Mouse (Mus musculus) 3134 (cell line): ENCODE data around the gene Slu7.

Experiments used
- DNase-seq: peaks from one replicate; pipeline ENCODE4 v3.0.0-alpha.2; 2011; ENCODE audit warnings: low spot score; ENCODE audit not compliant: insufficient read length; ENCODE audit errors: extremely low read depth

The Slu7 gene

GRCm38 (mm10) chr11:43484057-43484456, 50.5 kb downstream of the Slu7 start:
- DNase-seq: no peak

- DNase-seq: no peak
Observed at GRCm38 (mm10) chr11:43484652-43485051, 51.1 kb downstream of the Slu7 start.

- DNase-seq: no peak
Observed at GRCm38 (mm10) chr11:43485855-43486254, 52.3 kb downstream of the Slu7 start.

DNA sequence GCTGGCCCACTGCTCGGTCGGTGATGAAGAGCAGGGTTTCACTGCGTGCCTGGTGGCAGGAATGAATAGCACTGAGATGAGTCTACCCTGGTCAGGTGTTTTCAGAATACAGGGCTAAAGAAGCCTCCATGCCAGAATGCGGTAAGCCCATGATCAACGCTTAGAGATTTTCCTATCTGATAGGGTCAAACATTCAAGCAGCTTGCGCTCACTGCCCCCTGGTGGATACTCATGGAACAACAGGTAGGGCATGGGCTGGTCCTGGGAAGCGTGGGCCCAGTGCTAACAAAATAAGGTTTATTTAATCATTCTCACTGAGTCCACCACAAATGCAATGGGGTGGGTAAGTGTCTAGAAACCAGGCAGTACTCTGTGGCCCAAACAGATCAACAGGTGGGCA, 59.1 kb downstream of the Slu7 start:
- no peak for DNase-seq

GRCm38 (mm10) chr11:43493815-43494409, 60.4 kb downstream of the Slu7 start:
- DNase-seq: peak; percentile 36

DNA sequence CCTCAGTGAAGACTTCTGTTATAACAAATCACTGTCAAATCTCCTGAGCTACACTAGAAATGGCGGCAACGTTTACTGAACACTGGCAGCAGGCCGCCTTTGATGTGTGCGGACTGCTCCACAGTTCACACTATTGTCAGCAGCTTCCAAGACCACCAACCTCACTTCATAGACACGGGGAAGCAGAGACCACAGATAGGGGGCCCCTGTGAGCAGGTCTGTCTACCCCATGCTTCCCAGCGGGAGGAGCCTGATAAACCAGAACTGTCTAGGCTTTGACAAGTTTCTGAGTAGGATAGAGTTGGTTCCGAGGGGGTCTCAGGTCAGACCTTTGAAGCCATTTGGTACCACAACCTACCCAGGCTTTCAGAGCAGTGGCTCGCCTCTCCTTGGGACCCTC, 61.5 kb downstream of the Slu7 start:
- DNase-seq: no peak

GRCm38 (mm10) chr11:43495532-43495931, 62.0 kb downstream of the Slu7 start:
- DNase-seq: peak; percentile 57
